Mouse (Mus musculus) regulatory T cell (primary cell): ENCODE data around the gene Arrb2.
"Not testable (repeated sequence)": the region's sequence is repeated elsewhere in the genome, so short reads cannot be mapped to it uniquely, and the experiment has no call there.

Experiments
- in situ Hi-C: fragments of 300-600 bp; cut with MboI, MseI; formaldehyde crosslinking; loops from one replicate; pipeline ENCODE4 v1.15.1; 2025; ENCODE audit warnings: high pct_unique_total_duplicates

The Arrb2 gene

GRCm38 (mm10) chr11:70443964-70444363 is 11.5 kb downstream of the Arrb2 start:
- in situ Hi-C loops = no loop called here

- in situ Hi-C loops = no loop called here
Observed at GRCm38 (mm10) chr11:70444667-70445066, 12.2 kb downstream of the Arrb2 start.

GRCm38 (mm10) chr11:70446756-70447155 is 14.3 kb downstream of the Arrb2 start:
- in situ Hi-C loops = no loop called here

- in situ Hi-C loops = no loop called here
Observed at GRCm38 (mm10) chr11:70447373-70447772, 14.9 kb downstream of the Arrb2 start.

- in situ Hi-C loops = no loop called here
Observed at GRCm38 (mm10) chr11:70450926-70451325, 18.5 kb downstream of the Arrb2 start.

GRCm38 (mm10) chr11:70451797-70452498 is 19.5 kb downstream of the Arrb2 start, which contains the start of gene Med11:
TSS of gene Med11 (plus strand) at chr11:70451919.
- in situ Hi-C loops = no loop called here

- in situ Hi-C loops = no loop called here
Observed at GRCm38 (mm10) chr11:70453261-70454044, 21.0 kb downstream of the Arrb2 start.

GRCm38 (mm10) chr11:70458688-70459600 is 26.5 kb downstream of the Arrb2 start, which contains the start of gene Zmynd15:
TSS of gene Zmynd15 (plus strand) at chr11:70459433.
- in situ Hi-C loops = no loop called here

GRCm38 (mm10) chr11:70459601-70460101 is 27.2 kb downstream of the Arrb2 start, which contains the start of gene Cxcl16:
TSS of gene Cxcl16 (minus strand) at chr11:70459984.
- in situ Hi-C loops = loop anchor here (5.0 kb wide), 1 partner anchor 37 kb away; no protein-coding TSS in a partner anchor

- in situ Hi-C loops = loop anchor here (5.0 kb wide), 1 partner anchor 42 kb away; no protein-coding TSS in a partner anchor
Observed at GRCm38 (mm10) chr11:70463970-70464369, 31.5 kb downstream of the Arrb2 start.

GRCm38 (mm10) chr11:70465211-70465610 is 32.8 kb downstream of the Arrb2 start:
- in situ Hi-C loops = no loop called here

- in situ Hi-C loops = no loop called here
Observed at GRCm38 (mm10) chr11:70465824-70466223, 33.4 kb downstream of the Arrb2 start.

- in situ Hi-C loops = no loop called here
Observed at GRCm38 (mm10) chr11:70467902-70468619, 35.6 kb downstream of the Arrb2 start.

GRCm38 (mm10) chr11:70469764-70470163 is 37.3 kb downstream of the Arrb2 start:
- in situ Hi-C loops = no loop called here

- in situ Hi-C loops = no loop called here
Observed at GRCm38 (mm10) chr11:70472716-70473115, 40.3 kb downstream of the Arrb2 start.

GRCm38 (mm10) chr11:70473291-70473690 is 40.9 kb downstream of the Arrb2 start:
- in situ Hi-C loops = not testable (repeated sequence)

- in situ Hi-C loops = no loop called here
Observed at GRCm38 (mm10) chr11:70474872-70475534, 42.6 kb downstream of the Arrb2 start.

- in situ Hi-C loops = no loop called here
Observed at GRCm38 (mm10) chr11:70485498-70485897, 53.1 kb downstream of the Arrb2 start.

- in situ Hi-C loops = no loop called here
Observed at GRCm38 (mm10) chr11:70487816-70488215, 55.4 kb downstream of the Arrb2 start.

- in situ Hi-C loops = no loop called here
Observed at GRCm38 (mm10) chr11:70489138-70489537, 56.7 kb downstream of the Arrb2 start.
